Comparison of ENCODE assay signal across 11 mouse cellular contexts in the genomic region with DNA sequence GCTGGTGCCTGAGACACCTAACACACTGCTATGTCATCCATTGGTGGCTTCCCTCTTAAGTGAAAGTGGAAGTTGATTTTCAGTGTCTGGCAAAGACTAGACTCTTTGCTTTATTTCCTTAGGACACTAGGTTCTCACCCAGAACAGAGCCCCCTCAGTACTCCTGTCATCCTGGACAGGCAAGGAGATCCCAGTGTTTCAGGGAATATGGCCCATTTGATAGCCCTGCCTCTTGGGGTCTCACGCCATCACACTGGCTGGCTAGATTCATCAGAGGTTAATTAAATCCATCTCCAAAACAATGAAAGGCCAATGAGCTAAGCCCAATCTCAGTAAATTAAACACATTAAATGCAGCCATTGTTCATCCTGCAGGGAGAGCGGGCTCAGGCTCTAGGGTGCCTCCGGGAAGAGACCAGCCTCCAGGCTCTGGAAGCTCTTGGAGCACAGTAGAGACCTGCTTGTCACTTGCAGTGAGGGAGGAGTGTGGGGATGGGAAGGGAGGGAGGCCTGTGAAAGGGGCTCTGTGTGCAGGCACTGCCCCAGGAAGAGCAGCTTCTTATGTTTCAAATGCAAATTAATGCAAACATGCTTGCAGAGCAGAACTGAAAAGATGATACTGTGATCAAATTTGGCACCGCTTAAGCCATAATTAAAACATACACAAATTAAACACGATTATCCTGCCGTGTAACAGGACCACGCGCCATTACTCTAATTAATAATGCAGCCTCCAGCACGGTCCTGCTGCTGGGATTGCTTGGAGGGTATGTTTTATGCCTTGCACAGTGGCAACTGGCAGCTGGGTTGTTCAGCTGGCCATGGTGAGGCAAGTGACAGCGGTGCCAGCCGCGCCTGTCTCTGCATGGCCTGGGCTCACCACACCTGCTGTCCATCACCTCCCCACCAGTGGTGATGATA. TPM values are rescaled to one million over a fixed set of nuclear protein-coding genes. Genes with fewer than 3 reads are reported as not detected.
DNase-seq lines count a peak whose midpoint lies in the region; ATAC-seq and TF ChIP-seq lines count a peak whose summit lies in the region.
"Had no signal": no experiment of that assay in that cellular context is flagged by ENCODE, and none has a peak within 500 bp of the region (broad histone marks: within the 10 kb centered on the region; RNA-seq: fewer than 3 reads in every experiment).

No protein-coding gene starts in this region.

- no peaks in the 10 kb centered on the region for H3K9me3 ChIP-seq in embryonic facial prominence, embryonic 10.5 days
- no peaks in the 10 kb centered on the region for H3K9me3 ChIP-seq in hindbrain, postnatal 0 days (ENCODE audit: low read length)
- no peaks in the 10 kb centered on the region for H3K9me3 ChIP-seq in midbrain, embryonic 16.5 days (replicated peaks; ENCODE audit: control insufficient read depth, low read length, poor library complexity, severe bottlenecking)
- H3K9me3 ChIP-seq: liver, embryonic 12.5 days had no signal

- DNase-seq in cerebellum, postnatal 10 days, result peak; percentile 34 to 47
- no peak for DNase-seq in cerebellum, adult 11 months
- peak; percentile 42 for DNase-seq in embryonic facial prominence, embryonic 10.5 days (ENCODE audit: low spot score)
- peak; percentile 76 for DNase-seq in hindbrain, postnatal 0 days (ENCODE audit: low spot score)
- no peak for DNase-seq in adrenal gland, adult (ENCODE audit: inconsistent age in 2 of 2, low spot score in 1 of 2)
- no peak for DNase-seq in thymus, postnatal 4 days
- DNase-seq in lung, postnatal 36 days, result no peak
- DNase-seq: B cell, adult 2 months had no signal

- H3K27me3 ChIP-seq in embryonic facial prominence, embryonic 10.5 days (replicated peaks; ENCODE audit: low read depth, poor library complexity, severe bottlenecking), result peaks cover 81% of the 10 kb centered on the region
- peaks cover 7% of the 10 kb centered on the region; the same call in 1 of the 2 replicates for H3K27me3 ChIP-seq in hindbrain, postnatal 0 days (ENCODE audit: insufficient read depth, low read length)
- peaks cover 32% of the 10 kb centered on the region for H3K27me3 ChIP-seq in midbrain, embryonic 16.5 days (ENCODE audit: control insufficient read depth, insufficient read depth, low read depth, low read length)
- H3K27me3 ChIP-seq: liver, embryonic 12.5 days had no signal

- H3K36me3 ChIP-seq in embryonic facial prominence, embryonic 10.5 days (replicated peaks), result no peaks in the 10 kb centered on the region; the same call in 1 of the 2 replicates
- 0 out of 2 replicates have a peak, but pooled peaks cover 2% of the 10 kb centered on the region for H3K36me3 ChIP-seq in hindbrain, postnatal 0 days (ENCODE audit: insufficient read depth, low read length)
- H3K36me3 ChIP-seq in midbrain, embryonic 16.5 days (ENCODE audit: control insufficient read depth, insufficient read depth, low read length), result no peaks in the 10 kb centered on the region
- H3K36me3 ChIP-seq: liver, embryonic 12.5 days had no signal

- H3K27ac ChIP-seq in embryonic facial prominence, embryonic 10.5 days (replicated peaks), result 0 out of 2 replicates have a peak overlapping the region, but pooled peaks have one; percentile 10
- peak overlapping the region; percentile 60; the same call in 1 of the 2 replicates for H3K27ac ChIP-seq in hindbrain, postnatal 0 days
- H3K27ac ChIP-seq in midbrain, embryonic 16.5 days (ENCODE audit: low read length), result peak overlapping the region; percentile 64
- H3K27ac ChIP-seq: liver, embryonic 12.5 days had no signal

- ATAC-seq in hindbrain, postnatal 0 days, result peak; percentile 91
- peak; percentile 90 for ATAC-seq in midbrain, embryonic 16.5 days
- ATAC-seq: inflammation-experienced regulatory T-cells, adult 6 months; liver, embryonic 12.5 days had no signal

- no peak overlapping the region for H3K4me3 ChIP-seq in embryonic facial prominence, embryonic 10.5 days
- H3K4me3 ChIP-seq in hindbrain, postnatal 0 days (ENCODE audit: low read length), result no peak overlapping the region
- no peak overlapping the region for H3K4me3 ChIP-seq in midbrain, embryonic 16.5 days (ENCODE audit: low read depth, low read length)
- H3K4me3 ChIP-seq: liver, embryonic 12.5 days had no signal

- H3K9ac ChIP-seq in hindbrain, postnatal 0 days (replicated peaks; ENCODE audit: low read length), result 0 out of 2 replicates have a peak overlapping the region, but pooled peaks have one; percentile 3
- peak overlapping the region; percentile 18; the same call in 1 of the 2 replicates for H3K9ac ChIP-seq in midbrain, embryonic 16.5 days (ENCODE audit: low read depth, low read length)
- H3K9ac ChIP-seq: liver, embryonic 12.5 days had no signal

- no peak overlapping the region; the same call in 1 of the 2 replicates for H3K4me2 ChIP-seq in hindbrain, postnatal 0 days (ENCODE audit: low read depth, low read length)
- peak overlapping the region; percentile 17; the same call in 1 of the 2 replicates for H3K4me2 ChIP-seq in midbrain, embryonic 16.5 days (ENCODE audit: low read length)
- H3K4me2 ChIP-seq: liver, embryonic 12.5 days had no signal

- 51% methylated on average over 12 of the region's 12 CpGs for WGBS in embryonic facial prominence, embryonic 10.5 days
- WGBS in hindbrain, postnatal 0 days, result 13% methylated on average over 12 of the region's 12 CpGs
- WGBS in midbrain, embryonic 16.5 days, result 20% methylated on average over 12 of the region's 12 CpGs

- H3K4me1 ChIP-seq in embryonic facial prominence, embryonic 10.5 days, result peaks cover 34% of the 10 kb centered on the region
- peaks cover 11% of the 10 kb centered on the region for H3K4me1 ChIP-seq in hindbrain, postnatal 0 days (ENCODE audit: insufficient read depth, low read length)
- H3K4me1 ChIP-seq in midbrain, embryonic 16.5 days (ENCODE audit: control insufficient read depth, insufficient read depth, low read length), result peaks cover 15% of the 10 kb centered on the region
- H3K4me1 ChIP-seq: liver, embryonic 12.5 days had no signal

- TF ChIP-seq CTCF in hindbrain, postnatal 0 days (IDR thresholded peaks at IDR 0.05; ENCODE audit: low read depth), result no peak

RNA-seq across cellular contexts. Expression of gene Nkx6-2, which starts 37.6 kb away (rescaled TPM):
- 3.8 and 15.1 TPM in 2 replicates for polyA plus RNA-seq in embryonic facial prominence, embryonic 10.5 days (2016; fragmentation: Nextera tagmentation; extraction: Ambion mirVana)
- total RNA-seq in hindbrain, postnatal 0 days (2014; rRNA removed), result 18.8 and 23.2 TPM in 2 replicates
- polyA plus RNA-seq in hindbrain, postnatal 0 days (2015; fragmentation: Nextera tagmentation; extraction: Ambion mirVana), result 17.4 and 20.0 TPM in 2 replicates
- 2.5 and 4.5 TPM in 2 replicates for polyA plus RNA-seq in midbrain, embryonic 16.5 days (2015; fragmentation: Nextera tagmentation; extraction: Ambion mirVana)
- polyA plus RNA-seq: inflammation-experienced regulatory T-cells, adult 6 months had no signal

Comparison
In these comparisons a context has a peak if more than half of its experiments do, and no peak if none do; other contexts are left out.
1. DNase-seq: peak in cerebellum, postnatal 10 days (2 of 2), embryonic facial prominence, embryonic 10.5 days (single experiment) and hindbrain, postnatal 0 days (single experiment); none in cerebellum, adult 11 months (single experiment), adrenal gland, adult (0 of 2), thymus, postnatal 4 days (single experiment) and lung, postnatal 36 days (single experiment).
2. H3K27ac ChIP-seq: peak in every context shown above with its lines; median percentile 64 in midbrain, embryonic 16.5 days; 60 in hindbrain, postnatal 0 days; 10 in embryonic facial prominence, embryonic 10.5 days.